Comparison of ENCODE assay signal across 7 mouse cellular contexts in genomic region chr6:85373951-85374733, GRCm38 (mm10). TPM values are rescaled to one million over a fixed set of nuclear protein-coding genes. Genes with fewer than 3 reads are reported as not detected.
A peak's percentile ranks its signal among the peaks of the same experiment; 100 is the strongest.
DNase-seq lines count a peak whose midpoint lies in the region; ATAC-seq and TF ChIP-seq lines count a peak whose summit lies in the region.

Gene Rab11fip5, minus strand, starts transcription at chr6:85374634.

- WGBS in embryonic facial prominence, embryonic 11.5 days: 3% methylated on average over 77 of the region's 80 CpGs
- 1% methylated on average over 70 of the region's 80 CpGs for WGBS in heart, embryonic 11.5 days (ENCODE audit: insufficient replicate concordance)
- WGBS in lung, postnatal 0 days: under 1% methylated on average over 65 of the region's 80 CpGs
- WGBS in stomach, embryonic 15.5 days: 3% methylated on average over 78 of the region's 80 CpGs

- ATAC-seq in G1E (ENCODE audit: extremely low read depth, insufficient number of reproducible peaks, low FRiP score, poor library complexity, severe bottlenecking): no peak
- 0 out of 2 replicates have a peak, but pooled peaks have one; percentile 7 for ATAC-seq in embryonic facial prominence, embryonic 11.5 days (replicated peaks; ENCODE audit: insufficient number of reproducible peaks, low FRiP score, low TSS enrichment, low read depth)
- peak; percentile 14 for ATAC-seq in heart, embryonic 11.5 days (replicated peaks; ENCODE audit: insufficient number of reproducible peaks, low FRiP score, low TSS enrichment)
- peak; percentile 12 for ATAC-seq in lung, postnatal 0 days
- ATAC-seq in stomach, embryonic 15.5 days (ENCODE audit: insufficient read depth, low FRiP score, low read depth): 0 out of 2 replicates have a peak, but pooled peaks have one; percentile 0

- no peak for TF ChIP-seq EP300 in lung, postnatal 0 days (IDR thresholded peaks at IDR 0.05)

- peak within 1 kb of the TSS; percentile 79 for H3ac ChIP-seq in C2C12 (ENCODE audit: control insufficient read depth, insufficient read length, low read depth)

- H3K27ac ChIP-seq in embryonic facial prominence, embryonic 11.5 days (replicated peaks; ENCODE audit: low read depth, low read length): no peak within 1 kb of the TSS
- H3K27ac ChIP-seq in heart, embryonic 11.5 days (ENCODE audit: low read depth, low read length): peak within 1 kb of the TSS; percentile 54; the same call in 1 of the 2 replicates
- H3K27ac ChIP-seq in lung, postnatal 0 days (ENCODE audit: low read length): peak within 1 kb of the TSS; percentile 62
- H3K27ac ChIP-seq in stomach, embryonic 15.5 days: peak within 1 kb of the TSS; percentile 55; the same call in 1 of the 2 replicates

- H3K4me1 ChIP-seq in G1E (ENCODE audit: insufficient read depth, low read depth, low read length): peaks cover 11% of the 10 kb centered on the region
- no peaks in the 10 kb centered on the region for H3K4me1 ChIP-seq in embryonic facial prominence, embryonic 11.5 days (ENCODE audit: control insufficient read depth, insufficient read depth, low read length)
- H3K4me1 ChIP-seq in heart, embryonic 11.5 days (ENCODE audit: control insufficient read depth, insufficient read depth, low read length): peaks cover 30% of the 10 kb centered on the region
- H3K4me1 ChIP-seq in lung, postnatal 0 days (ENCODE audit: insufficient read depth, low read depth, low read length): peaks cover 18% of the 10 kb centered on the region
- H3K4me1 ChIP-seq in stomach, embryonic 15.5 days: peaks cover 30% of the 10 kb centered on the region

- H3K9me3 ChIP-seq in G1E (replicated peaks): no peaks in the 10 kb centered on the region
- no peaks in the 10 kb centered on the region for H3K9me3 ChIP-seq in embryonic facial prominence, embryonic 11.5 days (replicated peaks; ENCODE audit: control insufficient read depth, low read length)
- no peaks in the 10 kb centered on the region for H3K9me3 ChIP-seq in heart, embryonic 11.5 days (replicated peaks; ENCODE audit: control insufficient read depth, low read length)
- H3K9me3 ChIP-seq in lung, postnatal 0 days (ENCODE audit: low read length): no peaks in the 10 kb centered on the region
- H3K9me3 ChIP-seq in stomach, embryonic 15.5 days: no peaks in the 10 kb centered on the region

- no peaks in the 10 kb centered on the region for H3K36me3 ChIP-seq in C2C12 (ENCODE audit: control insufficient read depth, insufficient read depth)
- no peaks in the 10 kb centered on the region for H3K36me3 ChIP-seq in G1E (replicated peaks)
- no peaks in the 10 kb centered on the region for H3K36me3 ChIP-seq in embryonic facial prominence, embryonic 11.5 days (replicated peaks; ENCODE audit: control insufficient read depth, insufficient read depth, low read depth, low read length)
- no peaks in the 10 kb centered on the region for H3K36me3 ChIP-seq in heart, embryonic 11.5 days (ENCODE audit: control insufficient read depth, insufficient read depth, low read length)
- no peaks in the 10 kb centered on the region for H3K36me3 ChIP-seq in lung, postnatal 0 days (ENCODE audit: insufficient read depth, low read length)
- H3K36me3 ChIP-seq in stomach, embryonic 15.5 days: no peaks in the 10 kb centered on the region

- DNase-seq in G1E (ENCODE audit: low spot score): peak; percentile 71
- peak; percentile 34 for DNase-seq in embryonic facial prominence, embryonic 11.5 days (ENCODE audit: low spot score)
- DNase-seq in kidney, postnatal 10 days: peak; percentile 62
- DNase-seq in lung, postnatal 0 days (ENCODE audit: low spot score): peak; percentile 50

- H3K27me3 ChIP-seq in C2C12 (ENCODE audit: control insufficient read depth, insufficient read depth, insufficient read length) (no peaks in the 10 kb centered on the region), G1E (ENCODE audit: insufficient read depth, low read length) (peaks cover 13% of the 10 kb centered on the region)
- no peaks in the 10 kb centered on the region for H3K27me3 ChIP-seq in embryonic facial prominence, embryonic 11.5 days (ENCODE audit: control insufficient read depth, insufficient read depth, low read length)
- H3K27me3 ChIP-seq in heart, embryonic 11.5 days (ENCODE audit: control insufficient read depth, insufficient read depth, low read length): no peaks in the 10 kb centered on the region
- no peaks in the 10 kb centered on the region for H3K27me3 ChIP-seq in lung, postnatal 0 days (replicated peaks; ENCODE audit: insufficient read depth, low read length)
- H3K27me3 ChIP-seq in stomach, embryonic 15.5 days (replicated peaks): no peaks in the 10 kb centered on the region

- peak within 1 kb of the TSS; percentile 53 for H3K4me3 ChIP-seq in C2C12 (ENCODE audit: insufficient read depth, poor library complexity, severe bottlenecking)
- H3K4me3 ChIP-seq in G1E (ENCODE audit: low read depth, low read length): peak within 1 kb of the TSS; percentile 65; the same call in 1 of the 2 replicates
- peak within 1 kb of the TSS; percentile 70 for H3K4me3 ChIP-seq in embryonic facial prominence, embryonic 11.5 days (ENCODE audit: low read depth, low read length)
- H3K4me3 ChIP-seq in heart, embryonic 11.5 days (ENCODE audit: low read depth, low read length): peak within 1 kb of the TSS; percentile 84
- peak within 1 kb of the TSS; percentile 77 for H3K4me3 ChIP-seq in lung, postnatal 0 days (ENCODE audit: low read depth, low read length)
- H3K4me3 ChIP-seq in stomach, embryonic 15.5 days (replicated peaks): peak within 1 kb of the TSS; percentile 76

- peak within 1 kb of the TSS; percentile 96 for H3K4me2 ChIP-seq in embryonic facial prominence, embryonic 11.5 days (ENCODE audit: low read depth, low read length)
- peak within 1 kb of the TSS; percentile 96 for H3K4me2 ChIP-seq in heart, embryonic 11.5 days
- peak within 1 kb of the TSS; percentile 97 for H3K4me2 ChIP-seq in lung, postnatal 0 days (replicated peaks; ENCODE audit: low read depth, low read length)
- peak within 1 kb of the TSS; percentile 92 for H3K4me2 ChIP-seq in stomach, embryonic 15.5 days

- H3K9ac ChIP-seq in embryonic facial prominence, embryonic 11.5 days (replicated peaks; ENCODE audit: low read length): peak within 1 kb of the TSS; percentile 63
- H3K9ac ChIP-seq in heart, embryonic 11.5 days (ENCODE audit: low read depth, low read length): peak within 1 kb of the TSS; percentile 85
- H3K9ac ChIP-seq in lung, postnatal 0 days (replicated peaks; ENCODE audit: low read depth): peak within 1 kb of the TSS; percentile 74
- H3K9ac ChIP-seq in stomach, embryonic 15.5 days: peak within 1 kb of the TSS; percentile 56

- TF ChIP-seq CTCF in C2C12 (IDR thresholded peaks at IDR 0.05; ENCODE audit: control insufficient read depth, insufficient read depth, insufficient read length) (no peak), G1E (IDR thresholded peaks at IDR 0.05; ENCODE audit: low read depth, low read length) (no peak)
- no peak for TF ChIP-seq CTCF in lung, postnatal 0 days (IDR thresholded peaks at IDR 0.05)

- H3K79me3 ChIP-seq in C2C12 (ENCODE audit: low read depth): peaks cover 9% of the 10 kb centered on the region

- H3K79me2 ChIP-seq in C2C12 (ENCODE audit: control insufficient read depth, insufficient read depth): peaks cover 30% of the 10 kb centered on the region

TF ChIP-seq in C2C12, 6 proteins besides CTCF, POLR2A, EP300 and RAD21:
- no peak for TF ChIP-seq MYOD1 (IDR thresholded peaks at IDR 0.05; ENCODE audit: control insufficient read depth, insufficient read length, low read depth)
- TF ChIP-seq MYOG (IDR thresholded peaks at IDR 0.05; ENCODE audit: control insufficient read depth, extremely low read depth, insufficient read length): no peak
- TF ChIP-seq USF1 (IDR thresholded peaks at IDR 0.05; ENCODE audit: low read depth): no peak
- TF ChIP-seq CEBPB (IDR thresholded peaks at IDR 0.05; ENCODE audit: low read depth): no peak
- TF ChIP-seq FOSL1 (IDR thresholded peaks at IDR 0.05; ENCODE audit: insufficient read depth, low read length, poor library complexity, severe bottlenecking): no peak

RNA-seq across cellular contexts. Expression of gene Rab11fip5, which starts in this region (rescaled TPM):
- polyA plus RNA-seq in C2C12 (2012; fragmentation: generic; extraction: Trizol): 6.6 TPM
- total RNA-seq in G1E (2014; fragmentation: Nextera tagmentation): not detected in 2 replicates
- 0.27 TPM in 1 of 2 replicates, not detected in the other for total RNA-seq in G1E (2017)
- polyA plus RNA-seq in G1E (2012): not detected in 2 replicates
- 3.1 TPM in 2 replicates for polyA plus RNA-seq in embryonic facial prominence, embryonic 11.5 days (2014; fragmentation: Nextera tagmentation; extraction: Ambion mirVana)
- polyA plus RNA-seq in heart, embryonic 11.5 days (2014; fragmentation: Nextera tagmentation; extraction: Ambion mirVana): 16.1 and 17.5 TPM in 2 replicates
- 11.2 and 12.2 TPM in 2 replicates for polyA plus RNA-seq in lung, postnatal 0 days (2015; fragmentation: Nextera tagmentation; extraction: Ambion mirVana)
- 11.1 and 12.2 TPM in 2 replicates for polyA plus RNA-seq in stomach, embryonic 15.5 days (2015; fragmentation: Nextera tagmentation; extraction: Ambion mirVana)

Comparison
In these comparisons a context has a peak if more than half of its experiments do, and no peak if none do; other contexts are left out.
1. Peak in DNase-seq and H3K4me3 ChIP-seq in G1E; RNA of the gene not detected or under 1 TPM.